Mouse (Mus musculus) liver, postnatal 0 days (tissue): ENCODE data around the gene Armc5.

Experiments
- CTCF ChIP-seq: sonication (generic); IDR thresholded peaks from 2 replicates; pipeline ENCODE4 v1.5.1; 2016; ENCODE audit warnings: antibody characterized with exemption, low read depth
- EP300 ChIP-seq: IDR thresholded peaks from 2 replicates; pipeline ENCODE4 v1.6.1; 2016; ENCODE audit warnings: antibody characterized with exemption, low read depth, mild to moderate bottlenecking

- no peak for TF ChIP-seq CTCF
- TF ChIP-seq EP300 = no peak
Observed at GRCm38 (mm10) chr7:128265411-128265810, 28.3 kb downstream of the Armc5 start, which contains the start of gene Slc5a2.
